Mouse (Mus musculus) urinary bladder, postnatal 36 days (tissue): ENCODE data around the gene Slc29a3.

Experiments used
- DNase-seq, 2 experiments: peaks; one replicate each; pipeline ENCODE4 v3.0.0; 2022; ENCODE audit warnings: low spot score in 2 of 2, mixed read lengths in 1 of 2

Gene Slc29a3

DNA sequence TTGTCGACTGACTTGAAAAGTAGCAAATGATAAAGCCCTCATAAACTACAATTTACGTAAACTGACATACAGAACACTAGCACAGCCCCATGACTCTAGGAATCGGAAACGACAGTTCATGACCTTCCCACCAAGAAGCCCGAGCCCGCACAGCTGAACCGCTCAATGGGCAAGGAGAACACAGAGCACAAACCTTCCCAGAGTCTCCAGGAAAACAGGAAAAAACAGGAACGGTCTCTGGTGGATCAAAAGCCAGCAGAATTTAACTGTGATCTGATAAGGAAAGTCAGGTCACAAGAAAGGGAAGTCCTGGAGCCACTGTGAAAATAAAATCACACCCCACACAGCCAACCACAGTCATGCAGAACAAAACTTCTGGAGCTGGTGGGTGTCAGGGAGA, 82.4 kb downstream of the Slc29a3 start:
- no peak for DNase-seq

DNA sequence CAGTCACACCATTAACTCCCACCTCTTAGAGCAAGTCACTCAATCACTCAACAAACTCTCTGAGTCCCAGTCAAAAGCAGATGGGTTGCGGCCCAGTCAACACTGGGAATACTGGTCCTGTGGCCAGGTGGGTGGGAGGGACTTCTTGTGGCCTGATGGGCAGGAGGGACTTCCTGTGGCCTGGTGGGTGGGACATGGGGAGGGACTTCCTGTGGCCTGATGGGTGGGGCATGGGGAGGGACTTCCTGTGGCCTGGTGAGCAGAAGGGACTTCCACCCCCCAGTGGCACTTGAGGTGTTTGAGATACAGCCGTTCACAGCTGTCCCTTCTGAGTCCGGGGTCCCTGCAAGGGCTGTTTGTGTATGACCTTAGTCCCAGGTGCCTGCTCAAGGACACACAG, 84.0 kb downstream of the Slc29a3 start:
- no peak for DNase-seq
